Mouse (Mus musculus) small intestine, adult 2 months (tissue): ENCODE results near the gene Htra1. TPM values are rescaled to one million over a fixed set of nuclear protein-coding genes. Genes with fewer than 3 reads are reported as not detected.

Source experiments
- H3K27ac ChIP-seq: fragments of 200-500 bp; 2 replicates; pipeline ENCODE4 v1.5.1; 2012; ENCODE audit warnings: low read depth, low read length, control low read depth, inconsistent platforms; ENCODE audit not compliant: insufficient read depth
- H3K27me3 ChIP-seq: fragments of 200-500 bp; 2 replicates; pipeline ENCODE4 v1.6.1; 2012; ENCODE audit warnings: mild to moderate bottlenecking, moderate library complexity, low read length, inconsistent platforms; ENCODE audit not compliant: control insufficient read depth, insufficient read depth
- H3K36me3 ChIP-seq: fragments of 200-500 bp; 2 replicates; pipeline ENCODE4 v1.6.1; 2012; ENCODE audit warnings: mild to moderate bottlenecking, low read length, control low read depth, inconsistent platforms; ENCODE audit not compliant: control insufficient read depth, insufficient read depth
- H3K4me1 ChIP-seq: fragments of 200-500 bp; 2 replicates; pipeline ENCODE4 v1.6.1; 2012; ENCODE audit warnings: low read length, inconsistent platforms, mixed read lengths; ENCODE audit not compliant: control insufficient read depth, insufficient read depth, insufficient read length
- H3K4me3 ChIP-seq: fragments of 200-500 bp; 2 replicates; pipeline ENCODE4 v1.5.1; 2012; ENCODE audit warnings: low read depth, mild to moderate bottlenecking, control low read depth, inconsistent platforms, low read length, moderate library complexity
- CTCF ChIP-seq: fragments of 200-500 bp; IDR thresholded peaks from 2 replicates; pipeline ENCODE4 v1.5.1; 2012; ENCODE audit warnings: low read depth, mild to moderate bottlenecking, control low read depth, inconsistent platforms, low read length, moderate library complexity, mixed read lengths; ENCODE audit not compliant: insufficient replicate concordance, insufficient read length; ENCODE audit errors: extremely low read depth
- POLR2A ChIP-seq: fragments of 200-500 bp; IDR thresholded peaks from 2 replicates; pipeline ENCODE4 v1.6.1; 2012; ENCODE audit warnings: low read depth, mild to moderate bottlenecking, control low read depth, inconsistent platforms, low read length, moderate library complexity
- WGBS: fragments of 180-500 bp; shearing (Covaris S2); methylation state at CpG from one replicate; pipeline ENCODE4 v1.1.7; 2018; 5-methylcytosine and 5-hydroxymethylcytosine counted together
- polyA plus RNA-seq: library from polyadenylated mRNA; depleted of rRNA; stranded (reverse); fragments of >200 nt; gene quantifications from 2 replicates; pipeline ENCODE4 v1.2.3, GENCODE M21; 2012; rRNA removed

The Htra1 gene
- 30.2 and 35.8 TPM in 2 replicates for polyA plus RNA-seq

DNA sequence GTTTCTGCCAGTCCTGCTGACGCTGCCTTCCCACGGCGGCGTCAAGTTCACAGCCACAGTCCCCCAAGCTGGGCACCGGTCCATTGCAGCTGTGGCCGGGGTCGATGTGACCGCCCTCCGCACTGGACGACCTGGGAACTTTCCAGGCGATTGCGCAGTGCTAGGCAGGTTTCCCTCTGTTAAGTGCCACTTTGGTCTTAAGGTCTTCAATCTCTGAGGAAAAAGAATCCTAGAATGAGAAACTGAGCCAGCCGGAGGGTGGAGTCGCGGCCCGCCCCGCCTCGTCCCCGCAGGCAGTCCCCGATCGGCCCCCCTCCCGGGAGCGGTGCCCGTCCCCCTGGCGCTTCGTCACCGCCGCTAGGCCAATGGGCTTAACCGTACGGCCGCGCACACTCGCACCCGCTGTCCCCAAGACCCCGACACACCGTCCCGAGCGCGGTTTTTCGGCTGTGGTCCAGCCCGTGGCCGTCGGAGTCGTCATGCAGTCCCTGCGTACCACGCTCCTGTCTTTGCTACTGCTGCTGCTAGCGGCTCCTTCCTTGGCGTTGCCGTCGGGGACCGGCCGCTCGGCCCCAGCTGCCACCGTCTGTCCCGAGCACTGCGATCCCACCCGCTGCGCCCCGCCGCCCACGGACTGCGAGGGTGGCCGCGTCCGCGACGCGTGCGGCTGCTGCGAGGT, at the start of gene Htra1:
Gene Htra1, plus strand, starts transcription at position 319 of the 679 bp plus-strand sequence.
- Histone ChIP-seq H3K4me3 (peak within 1 kb of the TSS; percentile 54), H3K27me3 (peaks cover 28% of the 10 kb centered on the region), H3K27ac (no peak within 1 kb of the TSS), H3K4me1 (no peaks in the 10 kb centered on the region), H3K36me3 (no peaks in the 10 kb centered on the region)
- no peak for TF ChIP-seq CTCF
- under 1% methylated on average over 70 of the region's 70 CpGs for WGBS

DNA sequence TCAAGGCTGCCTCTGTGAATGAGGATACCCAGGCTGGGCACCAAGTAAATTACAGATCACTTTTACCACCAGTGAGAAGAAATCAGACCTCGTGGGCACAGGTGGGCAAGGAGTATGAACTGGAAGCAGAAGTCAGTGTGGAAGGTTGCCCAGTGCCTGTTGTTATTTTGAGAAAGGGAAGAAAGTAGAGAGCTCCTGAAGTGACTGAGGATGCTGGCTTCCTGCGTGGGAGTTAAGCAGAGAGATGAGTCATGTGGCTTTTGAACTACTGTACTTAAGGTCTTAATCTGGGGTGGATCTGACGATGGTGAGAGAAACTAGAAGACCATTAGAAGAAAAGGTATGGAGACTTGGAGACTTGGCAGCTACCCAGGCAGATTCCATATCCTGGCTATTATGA, 49.7 kb upstream of the Htra1 start:
- Histone ChIP-seq H3K27ac (no peak overlapping the region), H3K36me3 (peaks cover 33% of the 10 kb centered on the region), H3K4me3 (no peak overlapping the region), H3K4me1 (peaks cover 2% of the 10 kb centered on the region; the same call in 1 of the 2 replicates), H3K27me3 (no peaks in the 10 kb centered on the region)
- 56% methylated on average over 3 of the region's 3 CpGs for WGBS
- TF ChIP-seq POLR2A (no peak), CTCF (no peak)

DNA sequence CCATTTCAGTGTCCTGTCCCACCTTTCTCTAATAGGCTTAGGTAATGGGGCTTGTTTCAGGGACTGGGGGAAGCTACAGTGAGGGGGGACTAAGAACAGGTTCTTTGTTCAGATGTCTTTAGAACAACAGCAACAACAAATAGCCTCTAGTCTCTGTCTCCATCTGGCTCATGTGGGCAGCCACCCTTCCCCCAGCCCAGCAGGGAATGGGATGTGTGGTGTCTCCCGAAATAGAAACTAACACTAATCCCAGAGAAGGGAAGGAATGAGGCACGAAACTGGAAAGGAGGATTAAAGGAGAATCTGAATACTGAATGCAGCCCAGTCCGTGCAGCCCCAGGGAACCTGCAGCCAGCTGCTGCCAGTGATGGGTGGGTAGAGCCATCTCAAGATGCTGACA, 48.0 kb upstream of the Htra1 start:
- 81% methylated on average over 3 of the region's 3 CpGs for WGBS
- TF ChIP-seq CTCF: no peak
- no peak for TF ChIP-seq POLR2A
- H3K27me3 ChIP-seq: no peaks in the 10 kb centered on the region
- no peak overlapping the region for H3K4me3 ChIP-seq
- no peak overlapping the region for H3K27ac ChIP-seq
- H3K36me3 ChIP-seq: peaks cover 37% of the 10 kb centered on the region
- H3K4me1 ChIP-seq: peaks cover 2% of the 10 kb centered on the region; the same call in 1 of the 2 replicates

DNA sequence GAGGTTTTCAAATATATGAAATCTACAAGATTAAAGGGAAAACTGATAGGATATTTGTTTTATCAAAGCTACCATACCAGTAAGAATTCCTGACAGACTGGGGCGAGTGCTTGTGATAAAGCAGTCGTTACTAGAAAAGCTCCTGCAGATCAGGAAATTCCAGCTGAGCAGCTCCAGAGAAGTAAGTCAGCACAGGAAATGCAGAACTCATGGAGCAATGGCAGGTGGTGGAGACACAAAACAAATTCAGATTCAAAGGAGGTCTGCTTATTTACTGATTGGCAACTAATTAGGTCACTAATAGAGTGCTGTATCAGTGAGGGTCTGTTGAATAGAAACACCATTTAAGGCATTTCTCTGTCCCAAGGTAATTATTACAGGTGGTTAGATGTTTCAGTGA, 45.0 kb upstream of the Htra1 start:
- peaks cover 34% of the 10 kb centered on the region for H3K36me3 ChIP-seq
- peaks cover 2% of the 10 kb centered on the region; the same call in 1 of the 2 replicates for H3K4me1 ChIP-seq
- H3K4me3 ChIP-seq: no peak overlapping the region
- H3K27me3 ChIP-seq: no peaks in the 10 kb centered on the region
- no peak overlapping the region for H3K27ac ChIP-seq
- TF ChIP-seq CTCF: no peak
- TF ChIP-seq POLR2A: no peak
- WGBS: 39% methylated on average over 2 of the region's 2 CpGs

DNA sequence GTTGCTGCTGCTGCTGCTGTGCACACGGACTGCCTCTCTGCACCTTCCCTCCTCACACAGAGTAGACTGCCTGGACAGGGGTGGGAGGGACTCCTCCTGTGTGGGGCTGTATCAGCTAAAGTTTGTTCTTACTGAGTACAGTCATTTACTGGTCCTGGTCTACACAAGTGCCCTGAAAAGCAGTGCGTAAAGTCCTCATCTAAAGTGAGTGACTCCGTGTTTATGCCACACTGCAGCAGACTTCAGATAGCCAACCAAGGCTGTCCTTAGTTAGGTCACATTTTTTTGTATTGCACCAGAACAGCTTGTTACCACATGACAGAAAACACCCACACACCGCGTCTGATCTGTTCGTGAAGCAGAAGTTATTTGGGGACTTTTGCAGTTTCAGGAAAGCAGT, 42.9 kb upstream of the Htra1 start:
- 80% methylated on average over 6 of the region's 6 CpGs for WGBS
- H3K27ac ChIP-seq: 0 out of 2 replicates have a peak overlapping the region, but pooled peaks have one; percentile 7

DNA sequence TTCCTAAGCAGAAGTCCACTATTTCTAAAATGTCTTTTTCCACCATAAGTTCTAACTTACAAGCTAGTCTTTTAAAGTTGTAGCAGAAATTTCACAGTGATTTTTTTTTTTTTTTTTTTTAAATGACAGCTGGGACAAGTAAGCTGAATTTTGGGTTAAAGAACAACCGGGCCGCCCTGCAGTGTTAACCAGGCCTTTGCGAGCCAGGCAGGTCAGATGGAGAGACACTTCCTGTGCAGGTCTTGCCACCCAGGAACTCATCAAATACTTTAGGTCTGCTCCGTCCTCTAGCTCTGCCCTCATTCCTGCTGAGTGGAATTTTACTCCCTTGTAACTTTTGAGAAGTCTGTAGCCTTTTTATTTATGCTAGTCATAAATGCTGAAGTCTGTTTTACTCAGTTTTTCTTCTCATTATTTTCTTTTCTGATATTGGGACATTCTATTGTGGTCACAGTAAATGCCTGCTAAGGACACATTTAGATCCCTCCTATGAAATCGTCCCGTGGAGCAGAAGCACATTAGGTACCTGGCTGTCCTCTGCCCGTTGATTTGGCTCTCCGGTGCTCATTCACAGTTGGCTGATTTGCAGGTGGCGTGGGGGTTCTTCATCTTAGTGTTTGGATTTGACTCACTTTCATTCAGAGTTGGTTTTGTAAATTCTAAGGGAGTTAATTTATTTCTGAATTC, 40.8 kb upstream of the Htra1 start:
- H3K27ac ChIP-seq: no peak overlapping the region
- peaks cover 36% of the 10 kb centered on the region for H3K36me3 ChIP-seq
- 90% methylated on average over 9 of the region's 9 CpGs for WGBS
- no peaks in the 10 kb centered on the region for H3K4me1 ChIP-seq
- H3K4me3 ChIP-seq: no peak overlapping the region
- TF ChIP-seq POLR2A (no peak), CTCF (no peak)
- H3K27me3 ChIP-seq: no peaks in the 10 kb centered on the region

More for the DNA sequence above, 42.9 kb upstream of the Htra1 start:
- TF ChIP-seq POLR2A (no peak), CTCF (no peak)
- Histone ChIP-seq H3K4me3 (no peak overlapping the region), H3K36me3 (peaks cover 37% of the 10 kb centered on the region), H3K4me1 (no peaks in the 10 kb centered on the region), H3K27me3 (no peaks in the 10 kb centered on the region)

DNA sequence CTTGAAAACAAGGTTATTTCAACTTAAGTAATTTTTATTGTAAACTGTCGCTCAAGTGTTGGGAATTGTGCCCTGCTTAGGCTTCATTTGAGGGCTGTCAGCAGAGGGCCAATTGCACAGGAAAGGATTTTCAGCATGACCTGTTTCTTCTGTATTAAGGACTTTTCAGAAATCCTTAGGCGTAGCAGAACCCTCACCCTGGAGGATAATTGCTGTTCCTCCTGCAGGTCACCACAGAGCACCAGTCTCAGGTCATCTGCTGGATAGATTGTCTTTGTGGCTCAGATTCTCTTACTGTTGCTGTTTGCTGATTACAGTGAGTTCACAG, 40.3 kb upstream of the Htra1 start:
- peaks cover under 1% of the 10 kb centered on the region; the same call in 1 of the 2 replicates for H3K4me1 ChIP-seq
- 99% methylated on average over 2 of the region's 2 CpGs for WGBS
- H3K36me3 ChIP-seq: peaks cover 34% of the 10 kb centered on the region
- no peaks in the 10 kb centered on the region for H3K27me3 ChIP-seq
- TF ChIP-seq CTCF (no peak), POLR2A (no peak)
- H3K4me3 ChIP-seq: no peak overlapping the region
- H3K27ac ChIP-seq: no peak overlapping the region
